Mouse (Mus musculus): ENCODE results near the gene Rrp9. TPM values are rescaled to one million over a fixed set of nuclear protein-coding genes. Genes with fewer than 3 reads are reported as not detected.

The Rrp9 gene
- polyA plus RNA-seq, 1 experiment: 47.6 TPM

- Histone ChIP-seq H3K27ac (ENCODE audit: insufficient read depth, low read length) (no peak overlapping the region), H3K4me1 (ENCODE audit: control insufficient read depth, insufficient read depth, low read length) (no peaks in the 10 kb centered on the region), H3K4me3 (ENCODE audit: insufficient read depth, low read length) (no peak overlapping the region)
- no peak for TF ChIP-seq POLR2A (IDR thresholded peaks at IDR 0.05; ENCODE audit: extremely low read depth, insufficient read depth, low read length)
- no peak for TF ChIP-seq CTCF (IDR thresholded peaks at IDR 0.05; ENCODE audit: extremely low read depth, insufficient read depth, low read length)
These were observed 58.5 kb downstream of the Rrp9 start for GRCm38 (mm10) chr9:106534296-106534695.

GRCm38 (mm10) chr9:106534975-106535374 lies 59.2 kb downstream of the Rrp9 start:
- Histone ChIP-seq H3K4me1 (ENCODE audit: control insufficient read depth, insufficient read depth, low read length) (no peaks in the 10 kb centered on the region), H3K4me3 (ENCODE audit: insufficient read depth, low read length) (no peak overlapping the region), H3K27ac (ENCODE audit: insufficient read depth, low read length) (no peak overlapping the region)
- TF ChIP-seq CTCF (IDR thresholded peaks at IDR 0.05; ENCODE audit: extremely low read depth, insufficient read depth, low read length) (no peak), POLR2A (IDR thresholded peaks at IDR 0.05; ENCODE audit: extremely low read depth, insufficient read depth, low read length) (no peak)

Other genes with a start within 250 kb of the Rrp9 start
- 117 and 125 TPM in 2 replicates for gene Alas1, start 227.3 kb upstream of the Rrp9 start, polyA plus RNA-seq (2012; rRNA removed)
- gene Poc1a, start 194.9 kb upstream of the Rrp9 start, polyA plus RNA-seq (2012; rRNA removed): 32.6 and 34.8 TPM in 2 replicates
- gene Dusp7, start 107.3 kb upstream of the Rrp9 start, polyA plus RNA-seq (2012; rRNA removed): 128 and 130 TPM in 2 replicates
- gene Rpl29, start 46.5 kb upstream of the Rrp9 start, polyA plus RNA-seq (2012; rRNA removed): 666 and 719 TPM in 2 replicates
- gene Acy1, start 37.6 kb upstream of the Rrp9 start, polyA plus RNA-seq (2012; rRNA removed): 10.7 and 12.1 TPM in 2 replicates
- 37.9 and 42.8 TPM in 2 replicates for gene Abhd14b, start 28.5 kb upstream of the Rrp9 start, polyA plus RNA-seq (2012; rRNA removed)
- 88.0 and 94.9 TPM in 2 replicates for gene Abhd14a, start 28.3 kb upstream of the Rrp9 start, polyA plus RNA-seq (2012; rRNA removed)
- 304 and 306 TPM in 2 replicates for gene Pcbp4, start 22.7 kb upstream of the Rrp9 start, polyA plus RNA-seq (2012; rRNA removed)
- 18.7 and 19.0 TPM in 2 replicates for gene Gpr62, start 10.0 kb upstream of the Rrp9 start, polyA plus RNA-seq (2012; rRNA removed)
- gene Parp3, start 986 bp downstream of the Rrp9 start, polyA plus RNA-seq (2012; rRNA removed): 3.7 and 4.6 TPM in 2 replicates
- not detected in 2 replicates for gene Iqcf1, start 24.0 kb downstream of the Rrp9 start, polyA plus RNA-seq (2012; rRNA removed)
- not detected in 2 replicates for gene Iqcf5, start 38.6 kb downstream of the Rrp9 start, polyA plus RNA-seq (2012; rRNA removed)
- gene Iqcf3, start 85.7 kb downstream of the Rrp9 start, polyA plus RNA-seq (2012; rRNA removed): not detected in 2 replicates
- gene Iqcf4, start 95.0 kb downstream of the Rrp9 start, polyA plus RNA-seq (2012; rRNA removed): not detected in 2 replicates
- not detected in 2 replicates for gene Iqcf6, start 150.6 kb downstream of the Rrp9 start, polyA plus RNA-seq (2012; rRNA removed)
- gene Grm2, start 180.1 kb downstream of the Rrp9 start, polyA plus RNA-seq (2012; rRNA removed): 54.7 and 61.4 TPM in 2 replicates
- 106 and 109 TPM in 2 replicates for gene Tex264, start 210.0 kb downstream of the Rrp9 start, polyA plus RNA-seq (2012; rRNA removed)